Mouse (Mus musculus) stomach, postnatal 0 days (tissue): ENCODE measurements at regions not wholly inside any gene's neighbourhood (a gene's known extent, or its start where the extent isn't known, plus 50 kb on each side); places are given as distances from the start of the nearest gene placed in this dataset.

Source experiments
- CTCF ChIP-seq: IDR thresholded peaks from 2 replicates; pipeline ENCODE4 v1.5.1; 2016; ENCODE audit warnings: antibody characterized with exemption, low read depth, mild to moderate bottlenecking, moderate library complexity
- EP300 ChIP-seq: optimal IDR thresholded peaks from 2 replicates; pipeline ENCODE3; 2016; ENCODE audit warnings: antibody characterized with exemption

DNA sequence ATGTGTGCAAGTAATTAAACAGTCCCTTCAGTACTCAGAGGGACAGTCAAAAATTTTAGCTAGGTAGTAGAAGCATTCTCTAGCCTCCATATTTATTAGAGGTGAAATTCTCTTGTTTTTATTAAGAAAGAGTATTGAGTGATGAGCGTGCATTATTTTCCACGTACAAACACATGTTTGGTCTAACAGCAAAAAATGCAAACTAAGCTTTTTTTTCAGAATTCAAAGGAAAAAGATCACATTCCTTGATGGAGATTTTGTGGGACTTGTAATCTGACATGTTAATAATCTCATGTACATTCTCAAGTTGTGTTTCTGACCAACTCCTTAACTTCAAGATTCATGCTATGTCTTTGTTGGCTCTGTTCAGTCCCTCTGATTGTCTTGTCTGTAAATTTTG lies 939.2 kb downstream of the 4930444P10Rik start:
- TF ChIP-seq CTCF, result no peak
- TF ChIP-seq EP300, result no peak
